Mouse (Mus musculus) intestine, postnatal 0 days (tissue): Measurements from ENCODE around the gene Prkd2. TPM values are rescaled to one million over a fixed set of nuclear protein-coding genes. Genes with fewer than 3 reads are reported as not detected.

Source experiments
- ATAC-seq: fragments of 200-750 bp; cut with Nextera tagmentation; 2 replicates; pipeline ENCODE4 v1.8.0; 2017; ENCODE audit warnings: mild to moderate bottlenecking, moderate TSS enrichment, moderate library complexity
- H3K27ac ChIP-seq: fragments of 300-500 bp; sonication (generic); 2 replicates; pipeline ENCODE4 v1.5.1; 2014; ENCODE audit warnings: mild to moderate bottlenecking, low read depth, low read length, moderate library complexity
- H3K27me3 ChIP-seq: fragments of 300-500 bp; sonication (generic); replicated peaks from 2 replicates; pipeline ENCODE4 v1.6.1; 2014; ENCODE audit warnings: low read length, mixed read lengths; ENCODE audit not compliant: control insufficient read depth, insufficient read depth
- H3K36me3 ChIP-seq: fragments of 300-500 bp; sonication (generic); 2 replicates; pipeline ENCODE4 v1.6.1; 2014; ENCODE audit warnings: mild to moderate bottlenecking, moderate library complexity; ENCODE audit not compliant: control insufficient read depth, insufficient read depth
- H3K4me1 ChIP-seq: fragments of 300-500 bp; sonication (generic); replicated peaks from 2 replicates; pipeline ENCODE4 v1.6.1; 2014; ENCODE audit warnings: antibody characterized with exemption, low read length, mixed read lengths; ENCODE audit not compliant: control insufficient read depth, insufficient read depth
- H3K4me2 ChIP-seq: fragments of 300-500 bp; sonication (generic); replicated peaks from 2 replicates; pipeline ENCODE4 v1.6.1; 2014; ENCODE audit warnings: low read depth, mild to moderate bottlenecking, moderate library complexity
- H3K4me3 ChIP-seq: fragments of 300-500 bp; sonication (generic); 2 replicates; pipeline ENCODE4 v1.5.1; 2014; ENCODE audit warnings: low read depth, low read length
- H3K9ac ChIP-seq: fragments of 300-500 bp; sonication (generic); 2 replicates; pipeline ENCODE4 v1.6.1; 2014; ENCODE audit warnings: mild to moderate bottlenecking, low read depth, low read length
- H3K9me3 ChIP-seq: fragments of 300-500 bp; sonication (generic); 2 replicates; pipeline ENCODE4 v1.6.1; 2016; ENCODE audit warnings: mixed run types; ENCODE audit not compliant: control insufficient read depth
- CTCF ChIP-seq: sonication (generic); IDR thresholded peaks from 2 replicates; pipeline ENCODE4 v1.5.1; 2016; ENCODE audit warnings: low read depth, mild to moderate bottlenecking, control low read depth, antibody characterized with exemption, moderate library complexity
- WGBS: fragments of 180-500 bp; shearing (Covaris S2); extraction: QIAGEN DNeasy Blood & Tissue Kit; methylation state at CpG from one replicate; pipeline ENCODE4 v1.1.7; 2014; 5-methylcytosine and 5-hydroxymethylcytosine counted together
- polyA plus RNA-seq: library from polyadenylated mRNA; unstranded; fragments of >200 nt; fragmentation: Nextera tagmentation; extraction: Ambion mirVana; gene quantifications from 2 replicates; pipeline ENCODE4 v1.2.1, GENCODE M21; 2015

The Prkd2 gene
- polyA plus RNA-seq, 1 experiment from 2014 or later = 9.2 TPM

DNA sequence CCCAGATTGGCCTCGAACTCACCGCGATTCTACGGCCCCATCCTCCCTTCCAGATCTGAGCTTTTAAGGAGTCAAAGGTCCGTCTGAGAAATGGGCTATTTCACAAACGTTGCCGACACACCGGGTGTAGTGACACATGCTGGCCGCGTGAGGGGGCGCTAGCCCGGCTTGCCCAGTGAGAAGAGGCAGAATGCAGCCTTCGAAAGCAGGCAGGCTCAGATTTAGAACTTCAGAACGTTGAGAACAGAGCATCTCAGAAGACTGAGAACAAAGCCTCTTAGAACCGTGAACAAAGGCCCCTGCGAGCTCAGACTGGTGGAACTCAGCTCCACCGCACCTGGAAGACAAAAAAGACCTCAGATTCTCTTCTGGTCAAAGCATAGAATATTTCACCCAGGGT lies 31.5 kb downstream of the Prkd2 start:
- 5% methylated on average over 17 of the region's 17 CpGs for WGBS
- no peaks in the 10 kb centered on the region for H3K4me1 ChIP-seq
- H3K4me2 ChIP-seq = peak overlapping the region; percentile 87
- no peaks in the 10 kb centered on the region for H3K27me3 ChIP-seq
- H3K27ac ChIP-seq = peak overlapping the region; percentile 72
- H3K4me3 ChIP-seq = peak overlapping the region; percentile 26; the same call in 1 of the 2 replicates
- peaks cover 16% of the 10 kb centered on the region; the same call in 1 of the 2 replicates for H3K36me3 ChIP-seq
- TF ChIP-seq CTCF = peak; percentile 97
- H3K9ac ChIP-seq = no peak overlapping the region
- H3K9me3 ChIP-seq = no peaks in the 10 kb centered on the region
- ATAC-seq = no peak

DNA sequence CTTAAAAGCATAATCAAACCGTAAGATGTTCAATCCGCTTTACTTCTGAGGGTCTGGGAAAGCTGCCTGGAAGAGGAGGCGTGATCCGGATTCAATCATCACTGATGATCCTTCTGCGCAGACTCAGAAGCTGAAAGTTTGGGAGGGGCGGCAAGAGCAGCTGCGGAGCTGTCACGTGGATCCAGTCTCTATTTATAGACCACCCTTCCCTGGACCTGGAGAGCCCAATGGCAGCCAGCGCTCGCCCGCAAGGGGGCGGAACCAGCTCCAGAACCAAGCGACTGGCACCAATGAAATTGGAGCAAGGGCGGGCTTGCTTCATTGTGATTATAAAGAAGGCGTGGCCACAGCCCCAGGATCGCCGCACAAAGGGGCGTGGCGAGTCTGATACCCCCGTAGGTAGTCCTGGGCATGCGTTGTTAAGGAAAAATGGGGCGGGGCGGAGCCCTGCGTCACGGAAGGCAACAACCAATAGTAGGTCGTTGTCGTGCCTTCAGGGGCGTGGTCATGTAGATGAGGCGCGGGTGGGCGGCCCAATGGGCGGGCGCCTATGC lies 32.1 kb downstream of the Prkd2 start:
- peaks cover 9% of the 10 kb centered on the region; the same call in 1 of the 2 replicates for H3K36me3 ChIP-seq

DNA sequence AGATGAGACGGTGACA lies 32.4 kb downstream of the Prkd2 start, which contains the start of gene Dact3:
TSS of gene Dact3 (plus strand) at position 8 of the 16 bp plus-strand sequence.
- peaks cover 6% of the 10 kb centered on the region; the same call in 1 of the 2 replicates for H3K36me3 ChIP-seq
- peak within 1 kb of the TSS; percentile 59 for H3K4me3 ChIP-seq
- H3K4me1 ChIP-seq = no peaks in the 10 kb centered on the region
- H3K9ac ChIP-seq = peak within 1 kb of the TSS; percentile 55
- no peak for TF ChIP-seq CTCF
- no peaks in the 10 kb centered on the region for H3K27me3 ChIP-seq
- no peaks in the 10 kb centered on the region for H3K9me3 ChIP-seq
- WGBS = 0% methylated on average over 1 of the region's 1 CpGs
- no peak for ATAC-seq
- H3K27ac ChIP-seq = peak within 1 kb of the TSS; percentile 72
- peak within 1 kb of the TSS; percentile 87 for H3K4me2 ChIP-seq

More for the DNA sequence above, 32.1 kb downstream of the Prkd2 start:
- WGBS = under 1% methylated on average over 33 of the region's 33 CpGs
- Histone ChIP-seq H3K4me2 (peak overlapping the region; percentile 87), H3K9me3 (no peaks in the 10 kb centered on the region), H3K27ac (peak overlapping the region; percentile 72), H3K27me3 (no peaks in the 10 kb centered on the region), H3K9ac (peak overlapping the region; percentile 55; the same call in 1 of the 2 replicates), H3K4me1 (no peaks in the 10 kb centered on the region), H3K4me3 (peak overlapping the region; percentile 59)
- TF ChIP-seq CTCF = peak; percentile 61
- ATAC-seq = peak; percentile 97

DNA sequence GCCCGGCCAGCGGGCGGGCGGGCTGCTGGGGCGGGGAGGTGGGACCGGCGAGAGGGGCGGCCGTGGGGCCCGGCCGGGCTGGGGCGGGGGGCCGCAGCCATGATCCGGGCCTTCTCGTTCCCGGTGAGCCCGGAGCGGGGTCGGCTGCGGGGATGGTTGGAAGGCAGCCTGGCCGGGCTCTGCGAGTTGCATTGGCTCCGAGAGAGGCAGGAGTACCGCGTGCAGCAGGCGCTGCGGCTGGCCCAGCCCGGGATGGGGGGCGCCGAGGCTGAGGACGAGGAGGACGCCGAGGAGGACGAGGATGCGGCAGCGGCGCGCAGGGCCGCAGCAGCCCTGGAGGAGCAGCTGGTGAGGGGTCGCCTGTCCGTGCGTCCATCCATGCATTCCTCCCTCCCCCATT lies 32.6 kb downstream of the Prkd2 start:
- no peak for TF ChIP-seq CTCF
- peaks cover 6% of the 10 kb centered on the region; the same call in 1 of the 2 replicates for H3K36me3 ChIP-seq
- WGBS = under 1% methylated on average over 29 of the region's 42 CpGs
- H3K27me3 ChIP-seq = no peaks in the 10 kb centered on the region
- peak overlapping the region; percentile 55 for H3K9ac ChIP-seq
- H3K4me3 ChIP-seq = peak overlapping the region; percentile 59
- no peaks in the 10 kb centered on the region for H3K4me1 ChIP-seq
- H3K4me2 ChIP-seq = peak overlapping the region; percentile 87
- peak; percentile 36; the same call in 1 of the 2 replicates for ATAC-seq
- no peak overlapping the region for H3K27ac ChIP-seq
- H3K9me3 ChIP-seq = no peaks in the 10 kb centered on the region

DNA sequence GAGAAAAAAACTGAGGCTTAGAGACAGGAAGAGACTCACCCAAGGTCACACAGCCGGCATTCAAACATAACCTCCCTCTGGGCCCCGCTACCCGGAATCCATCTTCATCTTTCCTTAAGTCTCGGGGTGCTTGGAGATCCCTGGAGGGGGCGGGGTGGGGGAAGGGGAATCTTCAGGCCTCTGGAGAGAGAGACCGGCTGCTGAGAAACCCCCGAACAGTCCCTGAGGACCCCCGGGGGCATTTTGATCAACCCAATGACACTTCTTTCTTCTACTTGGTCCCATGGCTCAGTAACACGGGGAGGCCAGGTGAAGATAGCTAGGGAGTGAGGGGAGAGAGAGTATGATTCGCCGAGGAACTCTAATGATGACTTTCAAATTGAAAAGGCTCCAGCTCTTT lies 33.3 kb downstream of the Prkd2 start:
- Histone ChIP-seq H3K9me3 (no peaks in the 10 kb centered on the region), H3K9ac (peak overlapping the region; percentile 55), H3K4me3 (peak overlapping the region; percentile 59), H3K4me2 (peak overlapping the region; percentile 87), H3K27ac (no peak overlapping the region), H3K27me3 (no peaks in the 10 kb centered on the region), H3K4me1 (no peaks in the 10 kb centered on the region), H3K36me3 (peaks cover 6% of the 10 kb centered on the region; the same call in 1 of the 2 replicates)
- 26% methylated on average over 11 of the region's 11 CpGs for WGBS
- no peak for ATAC-seq
- TF ChIP-seq CTCF = no peak

DNA sequence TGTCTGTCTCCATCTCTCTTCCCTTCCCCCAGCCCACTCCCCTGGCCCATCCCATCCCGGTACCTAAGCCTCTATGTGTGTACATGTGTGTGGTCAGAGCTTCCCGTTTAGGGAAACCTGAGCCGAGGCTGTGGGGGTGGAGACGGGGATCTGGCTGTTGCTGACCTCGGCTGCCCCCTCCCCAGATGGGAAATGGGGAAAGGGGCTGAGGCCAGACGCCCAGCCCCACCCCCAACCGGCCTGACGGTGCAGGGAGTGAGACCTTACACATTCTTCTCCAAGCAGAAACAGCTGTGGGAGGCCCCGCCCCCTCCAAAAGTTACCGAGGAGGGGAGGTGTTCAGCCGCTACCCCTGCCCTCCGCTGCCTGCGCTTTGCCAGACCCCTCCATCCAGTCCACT lies 33.9 kb downstream of the Prkd2 start:
- no peaks in the 10 kb centered on the region for H3K9me3 ChIP-seq
- H3K4me1 ChIP-seq = no peaks in the 10 kb centered on the region
- no peak overlapping the region for H3K27ac ChIP-seq
- peak overlapping the region; percentile 59 for H3K4me3 ChIP-seq
- 20% methylated on average over 13 of the region's 13 CpGs for WGBS
- TF ChIP-seq CTCF = no peak
- H3K27me3 ChIP-seq = no peaks in the 10 kb centered on the region
- peak overlapping the region; percentile 87 for H3K4me2 ChIP-seq
- ATAC-seq = no peak
- H3K36me3 ChIP-seq = peaks cover 3% of the 10 kb centered on the region; the same call in 1 of the 2 replicates
- no peak overlapping the region for H3K9ac ChIP-seq

DNA sequence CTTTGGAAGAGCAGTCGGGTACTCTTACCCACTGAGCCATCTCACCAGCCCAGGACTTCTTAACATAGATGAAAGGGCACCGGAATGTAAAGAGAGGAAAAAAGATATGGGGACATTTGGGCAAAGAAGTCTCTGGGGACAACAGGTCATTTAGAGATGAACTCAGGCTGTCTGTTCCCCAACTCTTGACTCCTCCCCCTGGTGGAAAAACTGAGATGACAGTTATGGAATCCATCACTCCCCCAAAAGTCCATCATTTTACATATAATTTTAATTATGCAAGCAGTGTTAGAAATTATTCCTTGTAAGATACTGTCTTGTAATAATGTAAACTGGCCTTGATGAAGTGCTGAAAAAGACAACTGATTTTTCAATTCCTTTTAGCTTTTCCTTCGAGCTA lies 35.0 kb downstream of the Prkd2 start:
- Histone ChIP-seq H3K9me3 (no peaks in the 10 kb centered on the region), H3K4me2 (no peak overlapping the region), H3K9ac (no peak overlapping the region), H3K36me3 (no peaks in the 10 kb centered on the region; the same call in 1 of the 2 replicates), H3K27me3 (no peaks in the 10 kb centered on the region), H3K27ac (no peak overlapping the region), H3K4me3 (no peak overlapping the region), H3K4me1 (no peaks in the 10 kb centered on the region)
- no peak for ATAC-seq
- WGBS = 77% methylated on average over 3 of the region's 3 CpGs
- TF ChIP-seq CTCF = peak; percentile 17; the same call in 1 of the 2 replicates
